Mouse (Mus musculus): ENCODE results near the gene Galnt16. TPM values are rescaled to one million over a fixed set of nuclear protein-coding genes. Genes with fewer than 3 reads are reported as not detected.

Gene Galnt16
- total and polyA plus RNA-seq, 3 experiments, result 2.0 to 3.0 (median 3.0) TPM

DNA sequence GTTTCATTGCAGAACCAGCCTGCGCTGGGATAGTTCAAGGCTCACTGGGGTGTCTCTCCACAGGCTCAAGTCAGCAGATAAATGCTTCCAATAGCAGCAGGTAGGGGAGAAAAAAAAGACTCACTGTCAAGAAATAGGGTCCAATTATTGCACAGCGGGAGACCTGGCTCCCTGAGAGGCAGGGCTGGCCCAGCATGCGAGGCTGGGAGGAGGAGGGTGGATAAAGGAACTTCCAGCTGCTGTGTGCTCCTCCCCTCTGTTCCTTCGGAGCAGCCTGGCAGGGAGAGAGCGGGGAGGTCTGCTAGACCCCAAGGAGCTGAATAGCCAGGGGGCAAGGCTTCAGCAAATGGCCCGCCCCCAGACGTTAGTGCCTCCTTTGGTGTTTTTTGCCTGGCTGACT is 7.4 kb downstream of the Galnt16 start:
- intact Hi-C loops (cut with DNase I), result no loop called here
- no peak for DNase-seq
- no peaks in the 10 kb centered on the region for H3K27me3 ChIP-seq (ENCODE audit: control insufficient read depth, insufficient read depth, low read length)

DNA sequence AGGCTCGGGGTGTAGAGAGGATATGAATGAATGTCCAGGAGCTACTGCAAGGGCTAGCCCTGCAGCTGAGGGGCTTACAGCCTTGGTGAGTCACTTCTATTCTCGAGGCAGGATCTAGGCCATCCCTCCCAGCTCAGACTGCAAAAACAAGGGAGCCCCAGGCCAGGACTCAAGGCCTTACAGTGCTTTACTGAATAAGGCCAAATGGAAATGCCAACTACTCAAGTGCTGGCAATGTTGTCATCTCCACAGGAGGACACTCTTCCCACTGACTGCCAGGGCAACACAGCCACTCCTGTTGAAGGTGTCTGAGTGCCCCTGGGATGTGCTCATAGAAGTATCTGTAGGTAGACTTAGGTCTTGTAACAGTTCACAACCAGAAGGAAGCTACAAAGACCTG is 8.4 kb downstream of the Galnt16 start:
- no peaks in the 10 kb centered on the region for H3K79me2 ChIP-seq (replicated peaks; ENCODE audit: control insufficient read depth, insufficient read depth, low read length)
- no peak overlapping the region; the same call in 1 of the 2 replicates for H3K27ac ChIP-seq
- no peaks in the 10 kb centered on the region for H3K27me3 ChIP-seq (ENCODE audit: control insufficient read depth, insufficient read depth, low read length)
- DNase-seq, result no peak
- H3K36me3 ChIP-seq (ENCODE audit: control insufficient read depth, insufficient read depth, low read length), result no peaks in the 10 kb centered on the region
- 55% methylated on average over 2 of the region's 2 CpGs for WGBS
- intact Hi-C loops (cut with DNase I), result no loop called here
- H3K4me3 ChIP-seq, result no peak overlapping the region
- H3K4me1 ChIP-seq (ENCODE audit: control insufficient read depth, insufficient read depth, low read length), result peaks cover 13% of the 10 kb centered on the region
- no peak overlapping the region for H3K9ac ChIP-seq (ENCODE audit: low read depth, low read length)
- TF ChIP-seq EP300 (IDR thresholded peaks at IDR 0.05; ENCODE audit: insufficient read depth, low read depth, low read length) (no peak), CTCF (IDR thresholded peaks at IDR 0.05) (no peak), POLR2A (IDR thresholded peaks at IDR 0.05; ENCODE audit: insufficient read depth, low read depth, low read length) (no peak)

More for the DNA sequence above, 7.4 kb downstream of the Galnt16 start:
- Histone ChIP-seq H3K4me3 (no peak overlapping the region), H3K9ac (ENCODE audit: low read depth, low read length) (no peak overlapping the region), H3K36me3 (ENCODE audit: control insufficient read depth, insufficient read depth, low read length) (no peaks in the 10 kb centered on the region), H3K79me2 (replicated peaks; ENCODE audit: control insufficient read depth, insufficient read depth, low read length) (no peaks in the 10 kb centered on the region), H3K27ac (no peak overlapping the region), H3K4me1 (ENCODE audit: control insufficient read depth, insufficient read depth, low read length) (peaks cover 7% of the 10 kb centered on the region)
- WGBS, result 52% methylated on average over 7 of the region's 7 CpGs
- no peak for TF ChIP-seq POLR2A (IDR thresholded peaks at IDR 0.05; ENCODE audit: insufficient read depth, low read depth, low read length)
- TF ChIP-seq EP300 (IDR thresholded peaks at IDR 0.05; ENCODE audit: insufficient read depth, low read depth, low read length), result no peak
- TF ChIP-seq CTCF (IDR thresholded peaks at IDR 0.05), result no peak

DNA sequence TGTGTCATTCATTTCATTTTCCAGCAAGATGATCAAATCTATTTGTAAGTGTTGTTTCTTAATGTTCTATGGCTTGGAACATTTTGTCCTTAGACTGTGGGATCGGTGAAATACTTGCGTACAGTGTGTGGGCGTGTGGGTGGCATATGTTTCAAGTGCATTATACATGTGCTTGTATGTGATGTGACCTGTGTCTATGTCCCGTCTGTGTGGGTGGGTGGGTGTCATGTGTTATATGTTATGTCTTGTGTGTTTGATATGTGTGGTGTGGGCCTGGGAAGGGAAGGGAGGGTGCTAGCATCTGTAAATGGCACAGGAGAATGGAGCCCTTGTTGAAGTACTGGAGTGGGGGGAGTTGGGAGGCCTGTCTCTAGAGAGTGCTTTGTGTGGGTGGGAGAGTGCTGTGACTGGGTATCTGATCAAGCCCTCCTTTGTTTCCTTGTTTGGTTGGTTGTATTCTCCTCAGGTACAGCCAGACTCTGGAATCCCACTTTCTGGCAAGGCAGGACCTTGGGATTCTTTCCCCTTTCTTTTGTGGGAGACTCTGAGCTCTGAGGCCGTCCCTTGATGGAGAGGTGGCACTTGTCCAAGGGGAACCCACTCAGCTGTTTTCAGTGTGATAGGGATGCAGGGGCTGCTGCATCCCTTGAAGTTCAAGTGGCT is 9.8 kb downstream of the Galnt16 start:
- WGBS, result 77% methylated on average over 5 of the region's 5 CpGs
- no peaks in the 10 kb centered on the region for H3K36me3 ChIP-seq (ENCODE audit: control insufficient read depth, insufficient read depth, low read length)
- no peak overlapping the region for H3K27ac ChIP-seq
- H3K9ac ChIP-seq (ENCODE audit: low read depth, low read length), result no peak overlapping the region
- H3K79me2 ChIP-seq (replicated peaks; ENCODE audit: control insufficient read depth, insufficient read depth, low read length), result no peaks in the 10 kb centered on the region
- TF ChIP-seq CTCF (IDR thresholded peaks at IDR 0.05), result no peak
- TF ChIP-seq EP300 (IDR thresholded peaks at IDR 0.05; ENCODE audit: insufficient read depth, low read depth, low read length), result no peak
- TF ChIP-seq POLR2A (IDR thresholded peaks at IDR 0.05; ENCODE audit: insufficient read depth, low read depth, low read length), result no peak
- no peak for DNase-seq
- no peaks in the 10 kb centered on the region for H3K27me3 ChIP-seq (ENCODE audit: control insufficient read depth, insufficient read depth, low read length)
- H3K4me1 ChIP-seq (ENCODE audit: control insufficient read depth, insufficient read depth, low read length), result peaks cover 13% of the 10 kb centered on the region
- intact Hi-C loops (cut with DNase I), result no loop called here
- no peak overlapping the region for H3K4me3 ChIP-seq

DNA sequence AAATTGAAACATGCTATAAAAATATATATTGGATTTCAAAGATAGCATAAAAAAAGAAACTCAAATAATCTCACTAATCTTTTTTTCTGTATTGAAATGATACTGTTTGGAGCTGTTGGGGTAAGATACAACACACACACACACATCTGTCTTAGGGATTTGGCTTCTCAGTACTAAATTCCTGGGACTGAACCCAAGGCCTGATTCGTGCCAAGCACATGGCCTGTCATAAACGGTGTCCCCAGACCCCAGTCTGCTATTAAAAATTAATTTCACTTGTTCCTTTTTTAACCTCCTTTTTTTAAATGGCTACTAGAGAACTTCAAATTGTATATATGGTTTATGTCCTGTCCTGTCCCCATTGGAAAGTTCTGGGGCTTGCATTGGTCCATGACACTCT is 12.0 kb downstream of the Galnt16 start:
- Histone ChIP-seq H3K4me3 (no peak overlapping the region), H3K36me3 (ENCODE audit: control insufficient read depth, insufficient read depth, low read length) (no peaks in the 10 kb centered on the region), H3K9ac (ENCODE audit: low read depth, low read length) (no peak overlapping the region), H3K27me3 (ENCODE audit: control insufficient read depth, insufficient read depth, low read length) (no peaks in the 10 kb centered on the region), H3K27ac (no peak overlapping the region), H3K79me2 (replicated peaks; ENCODE audit: control insufficient read depth, insufficient read depth, low read length) (no peaks in the 10 kb centered on the region), H3K4me1 (ENCODE audit: control insufficient read depth, insufficient read depth, low read length) (peaks cover 13% of the 10 kb centered on the region)
- peak in 1 of 2 experiments; percentile 45 for DNase-seq
- 37% methylated on average over 2 of the region's 2 CpGs for WGBS
- intact Hi-C loops (cut with DNase I), result no loop called here
- TF ChIP-seq POLR2A (IDR thresholded peaks at IDR 0.05; ENCODE audit: insufficient read depth, low read depth, low read length) (no peak), CTCF (IDR thresholded peaks at IDR 0.05) (no peak), EP300 (IDR thresholded peaks at IDR 0.05; ENCODE audit: insufficient read depth, low read depth, low read length) (no peak)

DNA sequence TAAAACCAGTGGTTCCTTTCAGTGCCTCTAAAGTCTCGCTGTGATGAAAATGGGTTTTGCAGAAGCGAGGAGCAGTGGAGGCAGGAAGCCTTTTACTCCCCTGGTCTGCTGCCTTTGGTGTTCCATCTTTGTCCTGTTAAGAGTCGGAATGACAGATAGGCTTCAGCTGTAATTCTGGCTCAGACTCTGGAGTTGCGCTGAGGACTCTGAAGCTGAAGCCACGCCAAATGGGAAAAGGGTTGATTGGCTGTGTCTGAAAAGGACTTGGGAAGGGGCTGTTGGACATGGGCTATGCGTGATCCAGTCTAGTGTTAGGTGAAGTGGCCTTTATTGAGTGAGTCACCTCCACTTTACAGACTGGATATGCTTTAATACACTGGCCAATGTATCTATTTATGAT is 12.6 kb downstream of the Galnt16 start:
- Histone ChIP-seq H3K27me3 (ENCODE audit: control insufficient read depth, insufficient read depth, low read length) (no peaks in the 10 kb centered on the region), H3K27ac (no peak overlapping the region), H3K79me2 (replicated peaks; ENCODE audit: control insufficient read depth, insufficient read depth, low read length) (no peaks in the 10 kb centered on the region), H3K4me3 (no peak overlapping the region), H3K36me3 (ENCODE audit: control insufficient read depth, insufficient read depth, low read length) (no peaks in the 10 kb centered on the region), H3K4me1 (ENCODE audit: control insufficient read depth, insufficient read depth, low read length) (peaks cover 13% of the 10 kb centered on the region), H3K9ac (ENCODE audit: low read depth, low read length) (no peak overlapping the region)
- intact Hi-C loops (cut with DNase I), result no loop called here
- no peak for DNase-seq
- 53% methylated on average over 6 of the region's 6 CpGs for WGBS
- no peak for TF ChIP-seq POLR2A (IDR thresholded peaks at IDR 0.05; ENCODE audit: insufficient read depth, low read depth, low read length)
- no peak for TF ChIP-seq CTCF (IDR thresholded peaks at IDR 0.05)

DNA sequence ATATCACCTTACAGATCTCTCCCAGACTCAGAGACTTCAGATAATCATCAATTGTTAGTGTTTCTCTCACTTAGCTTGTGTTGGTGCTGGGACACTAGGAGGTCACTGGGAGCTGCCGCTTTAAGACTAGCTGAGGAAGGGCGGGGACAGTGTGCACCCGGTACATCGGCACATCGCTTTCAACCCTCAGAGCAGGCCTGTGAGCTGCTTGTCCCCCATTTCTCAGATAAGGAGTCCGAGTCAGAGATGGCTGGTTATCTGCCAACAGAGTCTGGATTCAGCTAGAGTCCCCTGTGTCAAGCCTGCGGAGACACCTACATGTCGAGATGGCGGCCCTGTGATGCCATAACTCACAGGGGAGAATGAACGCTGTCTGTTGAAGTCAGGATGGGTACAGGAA is 13.5 kb downstream of the Galnt16 start:
- Histone ChIP-seq H3K9ac (ENCODE audit: low read depth, low read length) (no peak overlapping the region), H3K79me2 (replicated peaks; ENCODE audit: control insufficient read depth, insufficient read depth, low read length) (no peaks in the 10 kb centered on the region), H3K4me3 (no peak overlapping the region), H3K4me1 (ENCODE audit: control insufficient read depth, insufficient read depth, low read length) (peaks cover 13% of the 10 kb centered on the region), H3K36me3 (ENCODE audit: control insufficient read depth, insufficient read depth, low read length) (no peaks in the 10 kb centered on the region), H3K27me3 (ENCODE audit: control insufficient read depth, insufficient read depth, low read length) (no peaks in the 10 kb centered on the region), H3K27ac (no peak overlapping the region)
- TF ChIP-seq EP300 (IDR thresholded peaks at IDR 0.05; ENCODE audit: insufficient read depth, low read depth, low read length) (no peak), CTCF (IDR thresholded peaks at IDR 0.05) (no peak), POLR2A (IDR thresholded peaks at IDR 0.05; ENCODE audit: insufficient read depth, low read depth, low read length) (no peak)
- WGBS, result 50% methylated on average over 10 of the region's 10 CpGs
- no peak for DNase-seq
- intact Hi-C loops (cut with DNase I), result no loop called here

Measured in heart, adult 2 months (tissue).